Comparison of ENCODE assay signal across 26 mouse cellular contexts in genomic region chr11:64929130-64929529, GRCm38 (mm10). TPM values are rescaled to one million over a fixed set of nuclear protein-coding genes. Genes with fewer than 3 reads are reported as not detected.
A peak's percentile ranks its signal among the peaks of the same experiment; 100 is the strongest.
DNase-seq lines count a peak whose midpoint lies in the region; ATAC-seq lines count a peak whose summit lies in the region.
"Had no signal": no experiment of that assay in that cellular context is flagged by ENCODE, and none has a peak within 500 bp of the region (broad histone marks: within the 10 kb centered on the region; RNA-seq: fewer than 3 reads in every experiment).

No protein-coding gene starts in this region.

- peak; percentile 58 for ATAC-seq in liver, embryonic 13.5 days (ENCODE audit: low read depth)
- ATAC-seq in liver, embryonic 16.5 days (ENCODE audit: low read depth), result peak; percentile 35
- ATAC-seq: CD4-positive, CD25-positive, alpha-beta regulatory T cell, adult 4 months; forebrain, embryonic 14.5 days; forebrain, postnatal 0 days; hindbrain, postnatal 0 days had no signal

- no peaks in the 10 kb centered on the region for H3K36me3 ChIP-seq in liver, embryonic 13.5 days
- no peaks in the 10 kb centered on the region for H3K36me3 ChIP-seq in liver, embryonic 16.5 days (ENCODE audit: control insufficient read depth, insufficient read depth)
- H3K36me3 ChIP-seq: embryonic facial prominence, embryonic 12.5 days; embryonic facial prominence, embryonic 15.5 days; heart, embryonic 10.5 days; heart, embryonic 13.5 days had no signal

- H3K9ac ChIP-seq in liver, embryonic 13.5 days, result no peak overlapping the region
- peak overlapping the region; percentile 28; the same call in 1 of the 2 replicates for H3K9ac ChIP-seq in liver, embryonic 16.5 days (ENCODE audit: low read depth, low read length)
- H3K9ac ChIP-seq: embryonic facial prominence, embryonic 12.5 days; embryonic facial prominence, embryonic 15.5 days; forebrain, postnatal 0 days; heart, embryonic 13.5 days; hindbrain, embryonic 14.5 days had no signal

- H3K27ac ChIP-seq in liver, embryonic 13.5 days, result 0 out of 2 replicates have a peak overlapping the region, but pooled peaks have one; percentile 47
- H3K27ac ChIP-seq in liver, embryonic 16.5 days (ENCODE audit: low read length), result peak overlapping the region; percentile 69
- H3K27ac ChIP-seq: embryonic facial prominence, embryonic 12.5 days; embryonic facial prominence, embryonic 15.5 days; gastrocnemius, adult 2 months; heart, embryonic 10.5 days; heart, embryonic 13.5 days; hindbrain, embryonic 14.5 days; hindbrain, postnatal 0 days had no signal

- H3K4me3 ChIP-seq in liver, embryonic 13.5 days (replicated peaks), result no peak overlapping the region
- no peak overlapping the region for H3K4me3 ChIP-seq in liver, embryonic 16.5 days (ENCODE audit: low read depth, low read length)
- H3K4me3 ChIP-seq: embryonic facial prominence, embryonic 12.5 days; embryonic facial prominence, embryonic 15.5 days; gastrocnemius, adult 2 months; heart, embryonic 10.5 days; heart, embryonic 13.5 days had no signal

- H3K27me3 ChIP-seq in liver, embryonic 13.5 days, result 0 out of 2 replicates have a peak, but pooled peaks cover under 1% of the 10 kb centered on the region
- no peaks in the 10 kb centered on the region for H3K27me3 ChIP-seq in liver, embryonic 16.5 days (ENCODE audit: control insufficient read depth, insufficient read depth, low read depth, low read length)
- H3K27me3 ChIP-seq: embryonic facial prominence, embryonic 12.5 days; embryonic facial prominence, embryonic 15.5 days had no signal

- 70% methylated on average over 2 of the region's 2 CpGs for WGBS in liver, embryonic 13.5 days (ENCODE audit: insufficient replicate concordance)
- 64% methylated on average over 2 of the region's 2 CpGs for WGBS in liver, embryonic 16.5 days (ENCODE audit: insufficient replicate concordance)

- H3K4me2 ChIP-seq in liver, embryonic 13.5 days, result no peak overlapping the region
- H3K4me2 ChIP-seq in liver, embryonic 16.5 days (ENCODE audit: low read depth, low read length), result no peak overlapping the region
- H3K4me2 ChIP-seq: embryonic facial prominence, embryonic 12.5 days; embryonic facial prominence, embryonic 15.5 days; heart, embryonic 13.5 days; hindbrain, embryonic 14.5 days had no signal

- peak; percentile 26 for DNase-seq in c-Kit-negative CD71-positive TER-119-positive erythroid progenitor cells, embryonic 14.5 days (ENCODE audit: low read depth, low spot score)
- DNase-seq in c-Kit-positive CD71-positive TER-119-positive erythroid progenitor cells, embryonic 14.5 days (ENCODE audit: low spot score), result peak; percentile 8
- DNase-seq in liver, embryonic 13.5 days, result no peak
- no peak for DNase-seq in heart, adult 8-10 months (ENCODE audit: low spot score)
- DNase-seq in kidney, postnatal 10 days, result no peak
- DNase-seq: adrenal gland, adult 2 months; adrenal gland, postnatal 14 days; cerebellum, adult 11 months; cerebellum, adult 2 months; cerebellum, adult 9-11 months; cerebellum, postnatal 25 days; forebrain, postnatal 0 days; gastrocnemius, adult 2 months; gastrocnemius, postnatal 25 days; heart, adult 18-20 months; heart, postnatal 14 days; heart, postnatal 4 days had no signal

- no peaks in the 10 kb centered on the region for H3K9me3 ChIP-seq in liver, embryonic 13.5 days (replicated peaks)
- no peaks in the 10 kb centered on the region for H3K9me3 ChIP-seq in liver, embryonic 16.5 days (replicated peaks; ENCODE audit: control insufficient read depth, low read length)
- H3K9me3 ChIP-seq: embryonic facial prominence, embryonic 12.5 days; embryonic facial prominence, embryonic 15.5 days; heart, embryonic 10.5 days; heart, embryonic 13.5 days had no signal

- H3K4me1 ChIP-seq in liver, embryonic 13.5 days (replicated peaks), result peaks cover 66% of the 10 kb centered on the region
- H3K4me1 ChIP-seq in liver, embryonic 16.5 days (ENCODE audit: control insufficient read depth, low read depth, low read length), result peaks cover 39% of the 10 kb centered on the region
- H3K4me1 ChIP-seq: embryonic facial prominence, embryonic 12.5 days; embryonic facial prominence, embryonic 15.5 days had no signal

RNA-seq across cellular contexts. Expression of gene Elac2, which starts 49.7 kb away (rescaled TPM):
- polyA plus RNA-seq in liver, embryonic 13.5 days (2015; fragmentation: Nextera tagmentation; extraction: Ambion mirVana), result 22.0 and 23.9 TPM in 2 replicates
- polyA plus RNA-seq in liver, embryonic 16.5 days (2015; fragmentation: Nextera tagmentation; extraction: Ambion mirVana), result 12.8 and 13.7 TPM in 2 replicates
- total RNA-seq in heart, adult 8-10 months (2022), result 10 to 100 TPM; 17.6 to 21.7 (median 18.8) TPM

Comparison
In these comparisons a context has a peak if more than half of its experiments do, and no peak if none do; other contexts are left out.
1. DNase-seq: peak in c-Kit-negative CD71-positive TER-119-positive erythroid progenitor cells, embryonic 14.5 days (single experiment) and c-Kit-positive CD71-positive TER-119-positive erythroid progenitor cells, embryonic 14.5 days (single experiment); none in liver, embryonic 13.5 days (single experiment), heart, adult 8-10 months (single experiment) and kidney, postnatal 10 days (single experiment).